Mouse (Mus musculus) liver, embryonic 12.5 days (tissue): ENCODE data around the gene Fkbp11. TPM values are rescaled to one million over a fixed set of nuclear protein-coding genes. Genes with fewer than 3 reads are reported as not detected.

Experiments used
- ATAC-seq: fragments of 200-750 bp; cut with Nextera tagmentation; 2 replicates; pipeline ENCODE4 v1.8.0; 2017; ENCODE audit warnings: moderate number of reproducible peaks, mild to moderate bottlenecking, moderate library complexity
- H3K27ac ChIP-seq: fragments of 300-500 bp; sonication (generic); 2 replicates; pipeline ENCODE4 v1.5.1; 2016; ENCODE audit warnings: mild to moderate bottlenecking
- H3K27me3 ChIP-seq: fragments of 300-500 bp; sonication (generic); replicated peaks from 2 replicates; pipeline ENCODE4 v1.6.1; 2016; ENCODE audit warnings: mild to moderate bottlenecking, moderate library complexity
- H3K36me3 ChIP-seq: fragments of 300-500 bp; sonication (generic); 2 replicates; pipeline ENCODE4 v1.6.1; 2016; ENCODE audit warnings: mild to moderate bottlenecking, moderate library complexity
- H3K4me1 ChIP-seq: fragments of 300-500 bp; sonication (generic); 2 replicates; pipeline ENCODE4 v1.6.1; 2016
- H3K4me2 ChIP-seq: fragments of 300-500 bp; sonication (generic); 2 replicates; pipeline ENCODE4 v1.6.1; 2016; ENCODE audit warnings: mild to moderate bottlenecking, moderate library complexity
- H3K4me3 ChIP-seq: fragments of 300-500 bp; sonication (generic); 2 replicates; pipeline ENCODE4 v1.5.1; 2016; ENCODE audit warnings: mild to moderate bottlenecking, moderate library complexity
- H3K9ac ChIP-seq: fragments of 300-500 bp; sonication (generic); 2 replicates; pipeline ENCODE4 v1.6.1; 2016; ENCODE audit warnings: mild to moderate bottlenecking, moderate library complexity
- H3K9me3 ChIP-seq: fragments of 300-500 bp; sonication (generic); replicated peaks from 2 replicates; pipeline ENCODE4 v1.6.1; 2016; ENCODE audit warnings: mild to moderate bottlenecking, moderate library complexity
- WGBS: fragments of 180-500 bp; shearing (Covaris S2); methylation state at CpG from one replicate; pipeline ENCODE4 v1.1.7; 2016; ENCODE audit not compliant: insufficient replicate concordance; 5-methylcytosine and 5-hydroxymethylcytosine counted together
- polyA plus RNA-seq: library from polyadenylated mRNA; unstranded; fragments of >200 nt; fragmentation: Nextera tagmentation; extraction: Ambion mirVana; gene quantifications from 2 replicates; pipeline ENCODE4 v1.2.1, GENCODE M21; 2016

Fkbp11 gene
- polyA plus RNA-seq, 1 experiment from 2014 or later = 90.2 TPM

DNA sequence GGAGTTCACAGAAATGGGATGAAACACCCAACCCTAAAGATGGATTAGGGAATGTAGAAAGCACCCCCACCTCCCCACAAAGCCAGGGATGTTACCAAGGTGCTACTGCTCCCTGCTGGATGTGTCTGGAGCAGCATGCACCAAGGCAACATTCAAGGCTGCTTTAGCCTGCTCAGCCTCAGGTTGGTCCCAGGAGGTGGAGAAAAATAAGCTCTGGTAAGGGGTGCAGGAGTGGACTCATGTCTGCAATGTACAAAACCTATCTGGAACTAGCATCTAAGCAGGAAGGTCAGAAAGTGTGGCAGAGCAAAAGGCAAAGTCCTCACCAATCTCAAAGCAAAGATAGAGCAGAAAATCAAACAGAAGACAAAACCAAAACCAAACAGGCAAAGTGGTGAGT, 9.9 kb upstream of the Fkbp11 start:
- H3K4me3 ChIP-seq = no peak overlapping the region
- H3K36me3 ChIP-seq = peaks cover 61% of the 10 kb centered on the region
- H3K9me3 ChIP-seq = no peaks in the 10 kb centered on the region
- H3K27me3 ChIP-seq = no peaks in the 10 kb centered on the region
- H3K4me1 ChIP-seq = peaks cover 27% of the 10 kb centered on the region
- H3K4me2 ChIP-seq = no peak overlapping the region
- peak; percentile 42; the same call in 1 of the 2 replicates for ATAC-seq
- no peak overlapping the region for H3K9ac ChIP-seq
- H3K27ac ChIP-seq = peak overlapping the region; percentile 46; the same call in 1 of the 2 replicates

DNA sequence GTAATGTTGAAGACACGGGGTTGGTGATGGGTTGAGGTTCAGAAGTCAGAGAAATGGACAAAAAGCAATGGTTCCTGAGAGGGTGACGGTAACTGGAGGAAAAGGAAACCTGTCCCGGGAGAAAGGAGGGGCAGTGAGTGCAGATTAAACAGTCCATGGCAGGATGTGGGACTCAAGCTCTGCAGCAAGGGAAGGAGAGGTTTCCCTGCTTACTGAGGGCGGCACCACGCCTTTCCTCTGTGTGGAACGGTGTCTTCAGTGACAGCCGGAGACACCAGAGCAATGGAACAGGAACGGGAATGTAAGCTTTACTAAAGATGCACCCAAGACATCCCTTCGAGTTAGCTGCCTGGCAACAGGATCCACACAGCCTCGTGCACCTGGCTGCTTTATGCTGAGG, 8.5 kb upstream of the Fkbp11 start:
- no peak overlapping the region for H3K9ac ChIP-seq
- H3K4me1 ChIP-seq = peaks cover 38% of the 10 kb centered on the region
- H3K36me3 ChIP-seq = peaks cover 50% of the 10 kb centered on the region
- H3K27me3 ChIP-seq = no peaks in the 10 kb centered on the region
- H3K4me3 ChIP-seq = no peak overlapping the region
- WGBS = 74% methylated on average over 10 of the region's 10 CpGs
- H3K9me3 ChIP-seq = no peaks in the 10 kb centered on the region
- ATAC-seq = no peak
- no peak overlapping the region for H3K4me2 ChIP-seq
- H3K27ac ChIP-seq = no peak overlapping the region

DNA sequence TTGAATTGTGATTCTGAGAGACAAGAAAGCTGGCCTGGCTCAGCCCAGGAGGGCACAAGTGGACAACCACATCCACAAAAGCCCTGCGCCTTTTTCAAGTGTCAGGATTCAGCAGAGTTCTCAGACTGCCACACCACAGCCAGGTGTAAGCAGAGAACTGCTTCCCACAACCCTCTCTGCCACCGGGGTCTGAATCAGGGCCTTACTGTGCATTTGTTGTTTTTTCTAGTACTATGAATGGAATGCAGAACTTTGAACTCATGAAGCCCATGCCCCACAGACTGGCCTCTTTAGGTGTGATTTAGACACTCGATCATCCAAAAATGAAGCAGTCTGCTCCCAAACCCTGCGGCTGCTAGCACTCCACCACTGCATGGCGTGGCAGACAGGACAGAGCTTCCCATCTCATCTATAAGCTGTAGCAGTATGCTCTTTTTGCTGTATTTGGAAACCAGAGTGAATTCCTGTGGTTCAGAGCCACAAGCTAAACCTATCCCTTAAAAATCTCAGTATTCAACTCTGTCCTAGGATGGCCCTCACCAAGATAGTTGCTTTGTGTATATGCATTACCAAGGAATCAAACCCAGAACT, 6.1 kb upstream of the Fkbp11 start:
- no peaks in the 10 kb centered on the region for H3K9me3 ChIP-seq
- H3K36me3 ChIP-seq = peaks cover 26% of the 10 kb centered on the region
- H3K4me2 ChIP-seq = no peak overlapping the region
- H3K4me1 ChIP-seq = peaks cover 33% of the 10 kb centered on the region
- no peak for ATAC-seq
- H3K4me3 ChIP-seq = no peak overlapping the region
- peak overlapping the region; percentile 32; the same call in 1 of the 2 replicates for H3K27ac ChIP-seq
- H3K27me3 ChIP-seq = peaks cover 8% of the 10 kb centered on the region
- WGBS = 69% methylated on average over 5 of the region's 5 CpGs
- H3K9ac ChIP-seq = no peak overlapping the region

DNA sequence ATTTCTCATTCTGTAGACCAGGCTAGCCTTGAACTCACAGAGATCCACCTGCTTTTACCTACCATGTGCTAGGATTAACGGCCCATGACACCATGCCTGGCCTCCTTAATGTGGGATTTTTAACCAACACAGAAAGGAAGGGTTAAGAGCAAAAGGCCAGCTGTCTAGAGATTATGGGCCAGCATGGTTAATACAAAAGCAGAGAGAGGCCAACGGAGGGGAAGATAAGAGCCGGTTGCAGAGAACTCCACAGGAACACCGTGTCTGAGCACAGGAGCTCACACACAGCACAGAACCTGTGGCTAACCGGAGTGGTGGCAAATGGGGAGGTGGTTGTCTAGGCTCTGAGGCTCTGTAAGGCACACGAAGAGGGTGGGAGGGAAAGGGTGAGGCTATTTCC, 5.4 kb upstream of the Fkbp11 start:
- WGBS = 17% methylated on average over 6 of the region's 6 CpGs
- Histone ChIP-seq H3K9me3 (no peaks in the 10 kb centered on the region), H3K9ac (no peak overlapping the region), H3K27me3 (peaks cover 15% of the 10 kb centered on the region), H3K4me3 (no peak overlapping the region), H3K4me2 (no peak overlapping the region; the same call in 1 of the 2 replicates), H3K36me3 (peaks cover 20% of the 10 kb centered on the region), H3K27ac (peak overlapping the region; percentile 32), H3K4me1 (peaks cover 34% of the 10 kb centered on the region)
- ATAC-seq = peak; percentile 53; the same call in 1 of the 2 replicates

DNA sequence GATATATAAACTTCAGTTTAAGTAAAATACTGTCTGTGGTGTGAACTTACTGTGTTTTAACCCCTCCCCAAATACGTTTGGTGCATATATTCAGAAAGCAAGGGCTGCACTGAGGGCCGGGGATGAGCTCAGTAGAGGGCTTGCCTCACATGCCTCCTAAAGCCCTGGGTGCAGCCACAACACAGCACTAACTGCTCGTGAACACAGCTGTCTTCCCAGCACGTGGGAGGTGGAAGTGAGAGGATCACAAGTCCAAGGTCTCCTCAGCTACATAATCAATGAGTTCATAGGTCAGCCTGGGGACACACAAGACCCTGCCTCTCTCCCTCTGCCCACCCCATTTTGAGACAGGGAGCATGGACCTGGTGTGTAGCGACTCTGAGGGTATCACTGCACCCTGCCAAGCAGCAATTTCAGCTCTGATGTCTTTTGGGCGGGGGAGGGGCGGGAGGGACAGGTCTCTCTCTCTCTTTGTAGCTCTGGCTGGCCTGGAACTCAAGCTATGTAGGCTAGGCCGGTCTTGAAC, 4.1 kb upstream of the Fkbp11 start:
- Histone ChIP-seq H3K9me3 (no peaks in the 10 kb centered on the region), H3K4me2 (no peak overlapping the region), H3K36me3 (peaks cover 13% of the 10 kb centered on the region), H3K4me3 (no peak overlapping the region), H3K4me1 (peaks cover 46% of the 10 kb centered on the region), H3K9ac (no peak overlapping the region), H3K27ac (0 out of 2 replicates have a peak overlapping the region, but pooled peaks have one; percentile 32), H3K27me3 (peaks cover 25% of the 10 kb centered on the region)
- WGBS = 57% methylated on average over 8 of the region's 8 CpGs
- no peak for ATAC-seq

DNA sequence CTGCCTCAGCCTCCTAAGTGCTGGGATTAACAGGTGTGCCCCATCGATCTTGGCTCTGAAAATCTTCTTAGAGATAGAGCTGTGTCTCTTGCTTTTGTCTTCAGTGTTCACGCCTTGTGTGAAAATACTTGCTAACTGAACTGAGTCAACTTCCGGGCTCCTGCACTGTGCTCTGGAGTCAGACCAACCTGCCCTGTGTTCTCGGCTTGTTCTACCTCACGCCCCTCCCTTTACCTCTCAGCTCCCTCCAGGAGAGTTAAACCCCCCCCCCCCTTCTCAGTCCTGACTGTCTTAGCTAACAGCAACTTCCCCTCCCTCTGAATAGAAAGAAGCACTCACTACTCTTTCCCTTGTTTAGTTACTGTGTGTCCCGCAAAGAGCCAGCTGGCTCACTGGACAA, 2.8 kb upstream of the Fkbp11 start:
- Histone ChIP-seq H3K4me2 (no peak overlapping the region), H3K27me3 (peaks cover 36% of the 10 kb centered on the region), H3K4me1 (peaks cover 57% of the 10 kb centered on the region), H3K36me3 (peaks cover 2% of the 10 kb centered on the region), H3K4me3 (no peak overlapping the region), H3K9me3 (no peaks in the 10 kb centered on the region), H3K9ac (no peak overlapping the region), H3K27ac (no peak overlapping the region)
- 52% methylated on average over 6 of the region's 6 CpGs for WGBS
- no peak for ATAC-seq

DNA sequence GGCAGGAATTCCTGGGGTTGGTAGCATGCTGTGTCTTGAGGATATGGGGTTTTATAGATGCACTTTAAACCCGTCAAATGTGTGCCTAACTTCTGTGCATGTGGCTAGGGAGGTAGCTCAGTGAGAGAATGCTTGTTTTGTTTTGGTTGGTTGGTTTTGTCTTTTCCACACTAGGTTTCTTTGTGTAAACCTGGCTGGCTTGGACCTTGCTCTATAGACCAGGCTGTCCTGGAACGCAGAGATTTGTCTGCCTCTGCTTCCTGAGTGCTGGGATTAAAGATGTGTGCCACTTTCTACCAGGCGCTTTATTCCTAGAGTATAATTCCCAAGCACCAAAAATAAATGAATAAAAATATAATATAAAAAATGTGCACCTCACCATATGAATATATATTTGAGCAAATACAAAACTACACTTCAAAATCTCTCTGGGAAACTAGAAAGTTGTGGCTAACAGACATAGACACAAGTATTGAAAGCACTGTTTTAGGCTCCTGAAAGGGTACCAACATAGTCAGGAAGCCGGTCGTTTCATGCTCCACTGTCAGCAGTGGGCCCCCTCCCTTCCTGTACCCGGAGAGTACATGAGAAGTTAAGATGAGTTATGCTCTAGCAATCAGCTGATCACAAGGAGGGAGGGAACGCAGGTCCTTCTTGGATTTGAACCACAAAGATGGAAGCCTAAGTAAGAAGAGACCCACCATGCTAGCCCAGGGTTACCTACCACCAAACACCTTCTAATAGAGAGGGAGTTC, 2.0 kb upstream of the Fkbp11 start:
- peaks cover 57% of the 10 kb centered on the region for H3K4me1 ChIP-seq
- no peaks in the 10 kb centered on the region for H3K36me3 ChIP-seq
- no peak overlapping the region for H3K4me2 ChIP-seq
- H3K27ac ChIP-seq = no peak overlapping the region
- H3K9ac ChIP-seq = no peak overlapping the region
- no peak overlapping the region for H3K4me3 ChIP-seq
- no peaks in the 10 kb centered on the region for H3K9me3 ChIP-seq
- ATAC-seq = no peak
- 44% methylated on average over 7 of the region's 7 CpGs for WGBS
- H3K27me3 ChIP-seq = peaks cover 40% of the 10 kb centered on the region

DNA sequence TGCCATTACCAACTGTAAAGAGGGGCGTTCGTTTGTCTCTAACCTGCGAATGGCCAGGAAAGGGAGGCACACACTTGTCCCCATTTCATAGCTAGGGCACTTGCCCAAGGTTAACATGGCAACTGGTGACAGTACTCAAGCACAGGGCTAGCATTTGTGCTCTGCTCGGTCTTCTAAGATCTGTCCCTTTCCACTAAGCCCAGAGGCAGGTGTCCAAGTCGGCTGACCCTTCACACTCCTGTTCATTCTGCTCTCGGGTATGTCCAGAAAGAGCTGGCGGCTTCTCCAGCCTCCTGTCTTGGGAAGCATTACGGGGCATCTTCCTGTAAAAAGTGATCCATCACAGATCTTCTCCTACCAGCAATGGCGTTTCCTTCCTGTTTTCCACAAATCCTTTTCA, 368 bp upstream of the Fkbp11 start:
- no peak overlapping the region for H3K27ac ChIP-seq
- no peaks in the 10 kb centered on the region for H3K9me3 ChIP-seq
- H3K36me3 ChIP-seq = no peaks in the 10 kb centered on the region
- no peak overlapping the region for H3K9ac ChIP-seq
- H3K4me3 ChIP-seq = peak overlapping the region; percentile 64; the same call in 1 of the 2 replicates
- peak; percentile 1; the same call in 1 of the 2 replicates for ATAC-seq
- H3K4me1 ChIP-seq = peaks cover 53% of the 10 kb centered on the region
- H3K4me2 ChIP-seq = peak overlapping the region; percentile 88
- WGBS = 18% methylated on average over 9 of the region's 9 CpGs
- peaks cover 55% of the 10 kb centered on the region for H3K27me3 ChIP-seq

DNA sequence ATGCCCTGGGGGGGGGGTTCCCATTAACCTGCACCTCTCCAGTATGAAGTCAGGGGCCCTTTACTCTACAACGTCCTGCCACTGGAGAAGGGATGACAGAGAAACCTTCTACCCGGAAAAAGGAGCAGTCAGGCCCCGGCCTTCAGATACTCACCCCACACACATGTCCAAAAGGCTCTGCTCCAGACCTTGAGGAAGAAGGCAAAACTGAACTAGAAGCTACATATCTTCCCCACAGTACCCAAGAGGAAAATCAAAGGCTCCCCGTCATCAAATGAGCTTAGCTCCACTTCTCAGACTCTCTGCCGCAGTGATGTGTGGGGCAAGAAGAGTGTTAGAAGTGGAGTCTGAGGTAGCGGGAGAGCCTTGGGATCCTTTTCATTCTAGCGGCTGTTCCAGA, 1.3 kb downstream of the Fkbp11 start:
- Histone ChIP-seq H3K4me1 (peaks cover 42% of the 10 kb centered on the region), H3K9ac (peak overlapping the region; percentile 70), H3K27ac (no peak overlapping the region), H3K27me3 (peaks cover 65% of the 10 kb centered on the region), H3K36me3 (no peaks in the 10 kb centered on the region), H3K4me2 (peak overlapping the region; percentile 88), H3K4me3 (peak overlapping the region; percentile 64), H3K9me3 (no peaks in the 10 kb centered on the region)
- no peak for ATAC-seq
- whole genome bisulfite sequencing = 55% methylated on average over 7 of the region's 7 CpGs

DNA sequence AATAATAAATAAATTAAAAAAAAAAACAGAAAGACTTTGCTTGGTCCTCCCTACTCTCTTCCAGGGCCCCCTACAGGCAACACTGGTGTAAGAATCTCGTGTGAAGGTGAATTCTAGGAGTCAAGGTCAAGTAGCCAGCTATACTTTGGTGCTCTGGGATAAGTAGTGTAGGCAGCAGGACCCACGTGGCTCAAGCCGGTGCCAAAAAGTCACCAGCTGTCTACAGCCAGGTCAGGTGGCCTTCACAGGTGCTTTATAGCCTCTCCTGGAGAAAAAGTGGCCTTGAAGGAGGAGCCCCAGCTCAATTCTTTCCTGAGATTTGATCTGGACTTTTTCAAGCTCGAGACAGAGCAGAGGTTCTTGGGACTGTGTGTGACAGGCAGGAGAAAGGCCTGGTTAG, 1.9 kb downstream of the Fkbp11 start:
- H3K4me1 ChIP-seq = peaks cover 42% of the 10 kb centered on the region
- no peaks in the 10 kb centered on the region for H3K36me3 ChIP-seq
- no peak overlapping the region for H3K4me3 ChIP-seq
- H3K27ac ChIP-seq = no peak overlapping the region
- H3K27me3 ChIP-seq = peaks cover 72% of the 10 kb centered on the region
- H3K4me2 ChIP-seq = peak overlapping the region; percentile 88
- H3K9ac ChIP-seq = no peak overlapping the region
- ATAC-seq = no peak
- 64% methylated on average over 4 of the region's 4 CpGs for WGBS
- H3K9me3 ChIP-seq = no peaks in the 10 kb centered on the region

DNA sequence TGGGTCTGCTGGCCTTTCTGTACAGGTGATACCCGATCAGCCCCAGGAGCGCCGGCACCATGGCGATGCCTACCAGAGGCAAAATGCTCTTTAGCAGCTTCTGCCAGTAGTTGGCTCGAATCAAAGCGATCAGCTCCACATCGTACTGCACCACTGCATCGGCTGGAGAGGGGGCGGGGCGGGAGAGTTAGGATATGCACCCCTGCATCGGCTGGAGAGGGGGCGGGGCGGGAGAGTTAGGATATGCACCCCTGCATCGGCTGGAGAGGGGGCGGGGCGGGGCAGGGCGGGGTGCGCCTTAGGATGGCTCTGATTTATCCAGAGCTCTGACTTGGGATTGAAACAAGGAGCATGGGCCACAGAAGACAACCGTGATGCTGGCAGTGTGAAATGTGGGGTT, 3.6 kb downstream of the Fkbp11 start:
- H3K27ac ChIP-seq = no peak overlapping the region
- no peak overlapping the region for H3K4me3 ChIP-seq
- WGBS = 47% methylated on average over 19 of the region's 19 CpGs
- H3K9ac ChIP-seq = no peak overlapping the region
- no peaks in the 10 kb centered on the region for H3K9me3 ChIP-seq
- peaks cover 39% of the 10 kb centered on the region for H3K4me1 ChIP-seq
- no peak overlapping the region for H3K4me2 ChIP-seq
- no peak for ATAC-seq
- peaks cover 74% of the 10 kb centered on the region for H3K27me3 ChIP-seq
- H3K36me3 ChIP-seq = no peaks in the 10 kb centered on the region

DNA sequence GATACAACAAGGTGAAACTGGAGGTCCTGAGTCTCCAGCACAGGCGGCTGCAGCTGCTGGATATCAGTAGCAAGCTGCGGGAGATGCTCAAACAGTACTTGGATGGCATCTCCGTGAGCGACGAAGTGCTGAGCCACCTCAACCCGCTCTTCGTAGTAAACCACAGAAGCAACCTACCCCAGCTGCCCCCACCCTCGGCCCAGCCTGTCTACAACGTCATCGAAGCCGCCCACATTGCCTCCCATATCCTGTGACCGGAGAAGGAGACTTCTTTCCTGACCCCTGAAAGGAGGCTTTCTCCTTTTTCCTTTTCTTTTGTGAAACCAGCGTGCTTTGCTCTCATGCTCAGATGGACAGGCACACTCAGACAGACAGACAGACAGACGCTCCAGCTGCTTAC, 5.1 kb downstream of the Fkbp11 start:
- Histone ChIP-seq H3K27me3 (peaks cover 66% of the 10 kb centered on the region), H3K9ac (no peak overlapping the region), H3K9me3 (no peaks in the 10 kb centered on the region), H3K4me3 (no peak overlapping the region), H3K4me2 (peak overlapping the region; percentile 17), H3K4me1 (peaks cover 33% of the 10 kb centered on the region), H3K27ac (no peak overlapping the region), H3K36me3 (no peaks in the 10 kb centered on the region)
- ATAC-seq = no peak
- WGBS = 26% methylated on average over 14 of the region's 14 CpGs
